Mouse (Mus musculus): Measurements from ENCODE around the gene Mast2.

Gene Mast2

DNA sequence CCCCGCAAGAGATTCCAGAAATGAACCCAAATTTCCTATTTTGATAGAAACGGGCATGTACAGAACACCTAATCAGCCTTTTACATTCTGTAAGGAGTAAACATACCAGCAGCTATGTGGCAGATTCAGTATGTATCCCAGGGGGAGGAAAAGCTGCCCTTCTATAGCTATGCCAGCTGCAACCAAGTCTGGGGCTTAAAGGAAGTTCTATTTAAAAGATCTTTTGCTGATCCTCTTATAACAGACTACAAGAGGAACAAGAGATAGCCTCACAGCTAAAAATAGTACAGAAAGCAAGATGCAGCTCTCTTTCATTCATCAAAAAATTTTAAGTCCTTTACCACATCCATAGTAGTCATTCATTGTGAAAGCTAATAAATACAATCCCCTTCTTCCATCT is 57.3 kb downstream of the Mast2 start:
- no peak for DNase-seq

DNA sequence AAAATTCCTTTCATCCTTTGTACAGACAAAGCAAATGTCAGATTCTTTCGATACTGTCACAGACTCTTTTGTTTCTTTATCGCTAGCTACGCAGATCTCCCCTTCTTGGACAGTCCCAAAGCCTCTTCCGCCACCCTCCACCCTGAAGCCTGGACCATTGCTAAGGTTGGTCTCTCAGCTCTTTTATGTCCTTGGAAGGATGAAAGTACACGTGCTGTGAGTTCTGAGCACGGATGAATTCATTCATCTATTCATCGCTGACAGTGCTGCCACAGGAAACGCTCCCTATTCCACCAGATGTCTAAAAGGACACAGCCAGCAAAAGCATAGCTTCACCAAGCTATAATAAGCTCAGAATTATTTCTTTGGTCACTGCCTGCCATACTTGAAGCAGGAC is 58.0 kb downstream of the Mast2 start:
- peak; percentile 53 to 55 for DNase-seq

DNA sequence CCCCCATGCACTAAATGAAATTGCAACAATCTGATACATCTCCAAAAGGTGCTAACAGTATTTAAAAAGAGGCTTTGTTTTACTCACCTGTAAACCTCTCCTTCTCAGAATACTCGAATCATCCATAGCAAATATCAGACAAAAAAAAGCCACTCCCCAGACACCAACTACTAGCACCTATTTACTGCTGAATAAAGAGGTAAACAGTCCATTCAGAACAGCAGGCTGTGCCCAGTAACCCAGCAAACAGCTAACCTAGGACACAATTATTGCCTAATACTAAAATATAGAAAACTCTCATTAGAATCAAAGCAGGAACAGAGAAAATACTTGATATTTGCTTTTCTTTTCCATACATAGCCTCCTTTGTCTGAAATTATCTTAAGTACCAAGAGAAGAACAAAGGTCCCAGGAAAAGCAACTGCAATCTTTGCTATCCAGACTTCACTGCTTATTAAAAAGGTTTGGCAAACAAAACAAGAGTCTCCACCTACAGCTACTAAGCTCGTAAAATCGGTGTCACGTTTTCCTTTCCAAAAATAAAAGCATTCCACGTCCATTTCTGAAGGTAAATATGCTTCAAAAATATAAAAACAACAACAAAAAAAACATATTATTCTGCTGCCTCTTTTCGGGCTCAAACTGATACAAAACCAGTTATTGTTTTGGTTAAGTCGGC is 58.6 kb downstream of the Mast2 start:
- peak in 1 of 2 experiments; percentile 18 for DNase-seq

DNA sequence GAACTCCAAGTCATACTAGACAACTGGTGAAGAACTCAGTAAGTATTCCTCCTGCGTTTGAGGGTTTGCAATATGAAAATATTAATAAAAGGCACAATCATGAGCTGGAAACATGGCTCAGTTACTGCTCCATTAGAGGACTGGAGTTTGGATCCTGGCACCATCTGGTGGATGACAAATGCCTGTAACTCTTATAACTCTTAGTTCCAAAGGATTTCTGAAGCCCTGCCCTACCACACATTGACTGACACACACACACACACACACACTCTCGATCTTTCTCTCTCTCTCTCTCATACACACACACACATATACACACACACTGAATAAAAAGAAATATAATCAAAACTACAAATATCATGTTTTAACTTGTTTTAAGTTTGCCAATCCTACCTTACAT is 60.1 kb downstream of the Mast2 start:
- DNase-seq, result peak; percentile 49 to 59

DNA sequence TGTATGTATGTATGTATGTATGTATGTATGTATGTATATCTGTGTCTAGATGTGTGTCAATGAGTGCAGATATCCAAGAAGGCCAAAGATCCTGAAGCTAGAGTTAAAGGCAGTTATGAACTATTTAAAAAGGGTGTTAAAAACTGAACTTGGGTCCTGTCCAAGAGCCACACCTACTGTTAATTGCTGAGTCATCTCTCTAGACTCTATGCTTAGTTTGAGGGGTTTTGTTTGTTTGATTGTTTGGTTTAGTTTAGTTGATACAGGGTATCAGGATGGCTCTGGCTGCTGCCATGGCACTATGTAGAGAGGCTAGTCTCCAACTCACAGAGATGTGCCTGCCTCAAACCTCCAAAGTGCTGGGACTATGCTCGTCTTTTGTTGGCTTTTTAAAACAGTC is 61.3 kb downstream of the Mast2 start:
- no peak for DNase-seq

DNA sequence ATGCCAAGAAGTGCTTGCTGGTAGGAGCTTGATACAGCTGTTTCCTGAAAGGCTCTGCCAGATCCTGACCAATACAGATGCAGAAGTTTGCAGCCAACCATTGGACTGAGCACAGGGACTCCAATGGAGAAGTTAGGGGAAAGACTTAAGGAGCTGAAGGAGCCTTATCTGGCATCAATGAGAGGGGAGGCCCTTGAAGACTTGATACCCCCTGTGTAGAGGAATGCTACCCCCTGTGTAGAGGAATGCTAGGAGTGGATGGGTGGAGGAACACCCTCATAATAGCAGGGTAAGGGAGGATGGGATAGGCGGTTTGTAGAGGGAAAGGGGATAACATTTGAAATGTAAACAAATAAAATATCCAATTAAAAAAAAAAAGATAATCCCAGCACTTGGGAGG is 65.9 kb downstream of the Mast2 start:
- DNase-seq, result no peak

DNA sequence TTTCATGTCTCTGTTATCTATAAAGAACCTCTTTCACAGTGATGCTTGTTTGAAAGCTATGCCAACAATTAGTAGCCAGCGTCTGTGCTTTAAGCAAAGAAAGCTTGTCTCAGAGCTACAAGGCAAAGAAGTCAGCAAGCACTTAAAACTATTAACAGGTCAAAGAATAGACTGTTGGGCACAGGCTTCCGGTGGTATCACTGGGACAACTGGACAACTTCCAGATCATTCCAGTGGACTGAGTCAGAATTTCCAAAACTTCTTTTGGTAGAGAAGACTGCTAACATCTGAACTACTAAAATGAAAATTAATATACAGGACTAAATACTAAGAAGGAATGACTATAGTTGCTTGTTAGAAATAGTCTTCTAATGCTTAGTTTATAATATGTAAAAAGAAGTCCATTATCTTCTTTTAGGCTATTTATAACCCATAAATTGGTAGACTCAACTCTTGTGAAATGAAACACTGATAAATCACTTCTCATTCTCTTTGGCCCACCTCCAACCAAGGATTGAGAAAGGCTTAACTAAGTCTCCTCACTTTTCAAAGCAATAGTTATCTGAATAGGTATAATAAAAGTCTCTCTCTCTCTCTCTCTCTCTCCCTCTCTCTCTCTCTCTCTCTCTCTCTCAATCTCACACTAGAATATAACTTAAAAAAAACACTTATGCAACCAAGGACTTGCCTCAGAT is 85.9 kb downstream of the Mast2 start:
- DNase-seq, result no peak

DNA sequence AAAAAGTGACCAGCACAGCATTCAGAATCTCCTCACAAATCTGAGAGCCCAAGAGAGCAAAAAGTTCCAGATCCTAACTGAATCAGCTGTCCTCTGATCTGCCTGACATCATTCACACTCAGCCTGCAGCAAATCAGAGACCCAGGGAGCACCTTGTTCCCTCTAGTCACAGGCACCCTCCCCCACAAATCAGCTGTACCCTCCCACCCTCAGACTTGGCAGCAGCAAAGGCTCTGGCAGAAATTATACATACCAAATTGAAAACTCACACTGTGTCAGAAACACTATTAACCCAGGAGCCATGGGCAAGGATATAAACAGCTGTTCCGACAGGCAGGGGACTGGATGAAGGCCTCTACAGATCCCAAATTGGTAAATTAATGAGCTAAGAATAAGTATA is 92.3 kb downstream of the Mast2 start:
- peak; percentile 76 to 86 for DNase-seq

DNA sequence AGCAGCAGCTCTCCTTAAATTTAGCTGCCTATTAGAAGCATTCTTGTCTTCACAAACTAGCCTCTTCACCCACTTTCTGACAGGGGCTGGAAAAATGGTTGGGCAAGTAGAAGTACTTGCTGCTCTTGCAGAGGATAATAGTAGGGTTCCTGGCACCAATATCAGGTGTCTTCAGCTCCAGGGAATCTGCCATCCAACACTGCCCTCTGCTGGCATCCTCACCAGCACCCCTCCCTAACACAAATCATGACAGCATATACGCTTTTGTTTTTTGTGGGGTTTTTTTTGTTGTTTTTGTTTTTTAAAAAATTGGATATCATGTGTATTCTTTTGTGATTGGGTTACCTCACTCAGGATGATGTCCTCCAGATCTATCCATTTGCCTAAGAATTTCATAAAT is 105.9 kb downstream of the Mast2 start:
- peak; percentile 17 to 23 for DNase-seq

DNA sequence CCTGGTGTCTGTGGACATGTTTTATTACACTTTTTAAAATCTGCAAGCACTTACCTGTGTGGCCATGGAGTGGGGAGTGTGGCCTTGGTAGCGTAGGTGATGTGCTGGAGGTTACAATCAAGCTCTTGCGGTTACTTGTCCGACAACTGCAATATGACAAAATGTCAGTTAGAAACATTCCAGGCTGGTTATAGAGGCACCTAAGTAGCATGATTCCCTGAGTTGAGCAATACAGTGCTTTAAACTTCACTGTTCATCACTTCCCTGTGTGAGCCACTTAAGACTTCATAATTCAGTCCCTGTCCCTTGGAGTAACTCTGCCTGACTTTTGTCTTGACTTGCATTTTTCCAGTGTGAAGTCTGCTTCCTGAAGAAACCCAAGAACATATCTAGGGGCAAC is 111.1 kb downstream of the Mast2 start:
- no peak for DNase-seq

DNA sequence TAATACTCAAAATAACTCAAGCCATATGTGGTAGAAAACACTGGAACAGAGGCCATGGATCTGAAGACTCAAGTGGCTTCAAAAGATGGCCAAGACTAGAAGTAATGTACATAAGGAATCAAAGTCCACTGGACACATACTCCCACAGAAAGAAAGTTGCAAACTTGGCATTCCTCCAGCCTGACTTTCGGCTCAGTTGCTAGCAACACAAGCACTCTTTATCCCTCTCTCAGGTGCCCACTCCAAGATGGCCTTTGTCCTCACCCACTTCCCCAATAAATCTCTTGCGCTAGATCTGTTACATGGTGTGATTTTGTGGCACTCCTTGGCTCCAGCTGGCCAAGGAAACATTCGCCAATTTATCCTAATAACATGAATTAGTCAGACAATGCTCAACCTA is 111.5 kb downstream of the Mast2 start:
- no peak for DNase-seq

DNA sequence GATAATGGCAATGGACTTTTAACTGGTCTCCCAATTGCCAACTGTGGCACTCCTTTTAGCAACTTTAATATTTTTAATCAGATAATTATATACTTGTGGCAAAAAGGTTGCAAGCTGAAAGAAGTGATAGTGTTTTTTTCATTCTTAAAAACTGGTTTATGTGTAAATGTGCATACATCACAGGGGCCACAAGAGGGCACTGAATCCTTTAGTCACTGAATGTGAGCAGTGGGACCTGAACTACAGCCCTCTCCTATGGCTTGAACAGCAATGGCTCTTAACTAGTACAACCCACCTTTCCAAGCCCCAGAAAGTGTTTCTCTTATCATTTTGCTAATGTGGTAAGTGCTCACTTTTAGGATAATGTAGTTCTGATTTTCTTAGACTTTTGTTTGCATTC is 121.9 kb downstream of the Mast2 start:
- DNase-seq, result peak; percentile 81 to 84

DNA sequence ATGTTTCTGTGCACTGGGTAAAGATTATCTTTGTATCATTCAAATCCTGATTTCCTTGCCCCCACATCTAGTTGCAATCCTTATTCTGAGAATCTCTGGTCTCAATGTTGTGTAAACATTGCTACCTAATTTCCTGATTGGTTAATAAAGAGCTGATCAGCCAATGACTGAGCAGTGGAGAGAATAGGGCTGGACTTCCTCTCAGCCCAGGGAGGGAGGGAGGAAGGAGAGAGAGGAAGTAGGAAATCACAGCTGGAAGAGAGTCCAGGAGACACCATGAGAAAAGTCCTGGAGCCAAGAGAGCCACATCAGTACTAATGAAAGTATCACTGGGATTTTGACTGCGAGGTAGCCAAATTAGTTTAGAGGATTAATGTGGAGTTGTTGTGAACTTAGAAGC is 127.7 kb downstream of the Mast2 start:
- no peak for DNase-seq

DNA sequence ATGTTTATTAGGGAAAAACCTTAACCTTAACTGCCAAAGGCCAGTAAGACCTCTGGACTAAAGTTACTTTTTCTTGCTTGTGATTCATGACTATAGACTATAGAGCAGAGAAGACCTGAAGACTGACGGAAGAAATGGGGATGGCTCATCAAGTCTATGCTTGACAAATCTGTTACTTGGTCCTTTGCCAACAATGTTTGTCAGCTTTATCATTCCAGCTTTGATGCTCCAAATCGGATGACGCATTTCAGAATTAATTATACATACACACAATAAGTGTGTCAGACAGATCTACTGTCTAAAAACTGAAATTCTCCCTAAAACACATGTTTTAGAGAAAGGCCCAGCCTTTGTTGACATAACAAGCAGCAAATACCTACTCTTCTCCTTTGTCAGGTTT is 134.7 kb downstream of the Mast2 start:
- DNase-seq, result no peak

DNA sequence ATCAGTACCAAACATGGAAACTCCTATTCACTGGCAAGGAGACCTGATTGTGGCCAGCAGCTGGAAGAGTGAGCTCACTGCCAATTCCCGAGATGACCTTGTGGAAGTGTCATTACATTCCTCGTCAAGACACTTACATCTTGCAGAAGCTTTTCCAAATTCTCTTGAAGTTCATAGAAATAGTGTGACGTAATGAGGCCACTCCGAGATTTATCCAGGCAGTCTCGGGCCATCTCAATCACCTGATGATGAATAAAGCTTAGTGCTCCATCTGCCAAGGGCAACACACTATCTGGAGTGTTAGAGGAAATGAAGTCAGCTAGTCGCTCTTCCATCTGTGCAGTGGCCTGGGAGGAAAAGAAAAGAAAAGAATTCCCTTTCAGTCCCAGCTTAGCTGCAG is 141.9 kb downstream of the Mast2 start:
- no peak for DNase-seq

DNA sequence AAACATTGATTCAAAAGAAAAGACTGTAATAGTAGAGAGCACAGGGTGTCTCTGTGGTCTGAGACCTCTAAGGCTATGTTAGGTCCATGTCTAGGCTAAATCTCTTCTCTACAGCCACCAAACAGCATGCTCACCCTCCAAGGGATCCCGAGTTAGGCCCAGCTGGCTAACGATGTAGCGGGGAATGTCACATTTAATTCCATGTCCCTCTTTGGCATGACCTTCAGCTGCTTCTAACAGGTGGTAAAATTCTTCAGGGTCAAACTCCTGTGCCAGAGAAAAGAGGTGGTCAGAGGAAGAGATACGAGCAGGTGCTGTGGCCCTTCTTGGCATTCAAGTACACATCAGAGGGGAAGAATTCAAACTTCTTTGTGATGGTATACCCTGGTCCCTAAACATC is 146.4 kb downstream of the Mast2 start:
- DNase-seq, result no peak

DNA sequence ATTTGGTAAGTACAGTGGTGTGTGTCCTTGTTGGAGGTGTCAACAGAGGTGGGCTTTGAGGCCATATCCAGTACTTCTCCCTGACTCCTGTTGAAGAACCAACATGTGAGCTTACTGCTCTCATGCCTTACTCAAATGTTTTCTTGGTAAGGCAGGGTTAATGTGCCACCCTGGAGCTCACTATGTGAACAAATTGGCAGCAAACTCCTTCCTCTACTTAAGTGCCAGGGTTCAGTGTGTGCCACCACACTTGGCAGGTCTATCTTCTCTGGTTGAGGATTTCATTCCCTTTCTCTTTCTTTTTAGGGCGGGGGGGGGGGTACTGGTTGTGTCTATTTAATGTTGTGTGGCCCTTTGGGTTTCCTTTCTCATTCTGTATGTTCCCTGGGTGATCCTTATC is 159.4 kb downstream of the Mast2 start:
- DNase-seq, result no peak

DNA sequence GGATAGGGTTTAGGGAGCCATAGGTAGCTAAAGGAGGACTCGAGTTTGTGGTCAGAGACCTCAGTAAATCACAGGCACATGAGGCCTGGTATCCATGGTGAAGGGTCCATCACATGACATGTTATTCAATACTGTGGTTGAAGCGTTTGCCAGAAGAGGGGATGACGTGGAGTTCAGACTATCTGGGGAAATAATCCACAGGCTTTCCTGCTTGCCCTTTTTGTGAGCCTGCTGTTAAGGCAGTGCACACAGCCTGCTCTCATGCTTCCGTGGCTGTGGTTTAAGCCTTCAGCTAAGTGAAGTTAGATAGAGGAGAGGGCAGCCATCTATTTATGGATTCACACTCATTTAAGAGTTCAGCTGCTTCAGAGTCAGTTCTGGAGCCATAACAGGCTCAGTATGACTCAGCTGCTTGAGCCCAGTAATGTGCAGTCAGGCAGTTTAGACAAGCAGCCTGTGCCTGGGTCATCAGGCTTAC is 163.1 kb downstream of the Mast2 start:
- DNase-seq, result no peak

DNA sequence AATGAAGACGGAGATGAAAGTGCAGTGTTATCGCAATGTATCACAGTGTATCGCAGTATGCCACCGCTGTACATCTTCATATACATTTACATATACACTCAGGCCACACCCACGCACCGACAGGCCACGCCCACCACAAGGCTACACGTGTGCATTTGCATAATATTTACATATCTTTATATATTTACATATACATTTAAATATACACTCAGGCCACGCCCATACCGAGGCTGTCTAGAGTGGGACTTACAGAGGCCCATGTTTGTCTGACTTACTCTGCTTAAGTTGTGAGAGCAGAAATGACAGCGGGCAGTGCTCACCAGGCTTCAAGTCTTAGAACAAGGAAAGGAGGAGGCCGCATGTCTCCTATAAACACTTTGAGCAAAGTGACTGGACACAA is 170.7 kb downstream of the Mast2 start:
- no peak for DNase-seq

DNA sequence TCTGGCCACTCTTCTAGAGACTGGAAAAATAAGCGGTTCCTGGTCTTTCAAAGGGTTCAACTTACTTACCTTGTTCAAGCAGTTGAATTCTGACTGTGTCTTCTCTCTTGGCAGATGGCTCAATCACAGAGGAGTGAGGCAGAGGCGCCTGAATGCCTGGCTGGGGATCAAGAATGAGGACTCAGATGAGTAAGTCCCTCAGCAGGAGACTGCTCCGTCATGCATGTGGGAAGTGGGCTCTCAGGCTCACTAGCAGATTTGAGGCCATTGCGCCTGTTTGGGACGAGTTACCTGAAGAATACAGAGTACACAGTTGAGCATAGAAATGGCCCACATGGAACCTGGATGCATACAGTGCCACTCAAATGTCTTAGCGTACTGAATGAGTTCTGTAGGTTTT is 172.4 kb downstream of the Mast2 start:
- peak; percentile 77 to 78 for DNase-seq

DNA sequence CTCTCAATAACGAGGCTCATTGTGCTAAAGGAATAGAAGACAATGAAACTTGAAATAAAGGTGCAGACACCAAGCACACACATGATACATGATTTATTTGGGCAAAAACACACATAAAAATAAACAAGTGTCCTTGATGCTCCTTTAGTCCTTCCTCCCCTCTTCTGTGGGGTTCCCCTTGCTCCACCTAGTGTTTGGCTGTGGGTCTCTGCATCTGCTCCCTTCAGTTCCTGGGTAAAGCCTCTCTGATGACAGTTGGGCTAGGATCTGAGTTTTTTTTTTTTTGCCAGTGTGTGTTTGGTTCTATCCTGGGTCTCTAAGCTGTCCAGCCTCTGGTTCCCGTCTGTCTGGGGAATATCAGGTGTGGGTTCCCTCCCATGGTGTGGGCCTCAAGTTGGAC is 181.8 kb downstream of the Mast2 start:
- peak; percentile 34 to 54 for DNase-seq

DNA sequence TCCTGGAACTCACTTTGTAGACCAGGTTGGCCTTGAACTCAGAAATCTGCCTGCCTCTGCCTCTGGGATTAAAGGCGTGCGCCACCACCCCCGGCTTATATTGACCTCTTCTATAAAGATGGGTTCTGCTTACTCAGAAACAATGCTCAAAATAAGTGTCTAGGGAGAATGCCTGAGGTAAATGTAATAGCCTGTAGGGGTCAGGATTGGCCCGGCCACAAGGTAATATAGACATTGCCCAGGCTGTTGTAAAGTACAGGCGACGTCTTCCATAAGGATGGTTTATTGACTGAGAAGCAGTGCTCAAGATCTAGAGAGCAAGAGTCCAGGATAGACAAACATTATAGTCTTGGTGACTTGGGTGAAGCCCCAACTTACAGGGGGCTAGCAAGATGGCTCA is 195.8 kb downstream of the Mast2 start:
- no peak for DNase-seq
